Comparison of ENCODE assay signal across 8 mouse cellular contexts in the genomic region with DNA sequence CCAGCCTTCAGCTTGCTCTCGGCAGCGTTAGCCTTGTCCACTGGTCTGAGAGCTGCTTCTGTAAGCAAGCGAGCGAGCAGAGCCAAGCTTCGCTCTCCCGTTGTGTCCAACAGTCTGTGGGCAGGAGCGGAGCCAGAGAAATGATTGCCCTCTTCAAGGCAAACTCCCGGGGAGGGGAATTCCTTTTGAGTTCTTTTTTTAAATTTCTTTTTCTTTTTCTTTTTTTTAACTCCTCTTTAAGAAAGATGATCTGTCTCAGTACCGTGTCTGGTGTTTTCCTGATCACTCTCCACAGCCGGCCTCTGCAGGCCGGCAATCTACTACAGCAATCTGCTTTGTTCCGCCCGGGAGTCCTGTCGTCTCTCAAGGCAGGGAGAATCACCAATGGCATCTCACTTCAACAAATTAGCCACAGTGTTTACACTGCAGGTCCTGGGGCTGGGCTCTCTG.
DNase-seq lines count a peak whose midpoint lies in the region; ATAC-seq lines count a peak whose summit lies in the region.

No protein-coding gene starts in this region.

- H3K4me3 ChIP-seq in liver, embryonic 15.5 days (replicated peaks), result no peak overlapping the region
- H3K4me3 ChIP-seq in stomach, embryonic 14.5 days (ENCODE audit: low read depth, low read length), result no peak overlapping the region

- DNase-seq in right cerebral cortex, postnatal 10 days (ENCODE audit: low spot score in 2 of 2), result peak; percentile 35 to 45
- DNase-seq in right cerebral cortex, postnatal 36 days (ENCODE audit: low spot score in 2 of 2), result no peak
- peak; percentile 79 for DNase-seq in embryo, embryonic 10.5 days (ENCODE audit: low spot score)
- peak; percentile 32 to 35 for DNase-seq in heart, postnatal 10 days
- no peak for DNase-seq in urinary bladder, postnatal 25 days (ENCODE audit: low spot score)
- DNase-seq in urinary bladder, postnatal 10 days (ENCODE audit: low spot score), result no peak

- no peaks in the 10 kb centered on the region for H3K4me1 ChIP-seq in liver, embryonic 15.5 days (replicated peaks)
- peaks cover 24% of the 10 kb centered on the region; the same call in 1 of the 2 replicates for H3K4me1 ChIP-seq in stomach, embryonic 14.5 days (ENCODE audit: control insufficient read depth, insufficient read depth, low read length)

- no peak for ATAC-seq in liver, embryonic 15.5 days (ENCODE audit: insufficient read depth)
- ATAC-seq in stomach, embryonic 14.5 days (ENCODE audit: insufficient number of reproducible peaks, insufficient read depth, low FRiP score, low read depth), result peak; percentile 72; the same call in 1 of the 2 replicates

- H3K4me2 ChIP-seq in liver, embryonic 15.5 days, result 0 out of 2 replicates have a peak overlapping the region, but pooled peaks have one; percentile 1
- H3K4me2 ChIP-seq in stomach, embryonic 14.5 days (replicated peaks; ENCODE audit: low read depth, low read length), result peak overlapping the region; percentile 35

- WGBS in liver, embryonic 15.5 days (ENCODE audit: insufficient replicate concordance), result 28% methylated on average over 14 of the region's 14 CpGs
- WGBS in stomach, embryonic 14.5 days, result 5% methylated on average over 14 of the region's 14 CpGs

- H3K27ac ChIP-seq in liver, embryonic 15.5 days (replicated peaks), result no peak overlapping the region
- H3K27ac ChIP-seq in stomach, embryonic 14.5 days (ENCODE audit: low read length), result peak overlapping the region; percentile 84

- intact Hi-C loops in heart, postnatal 10 days (cut with DNase I), result loop anchor here (2.0 kb wide), 1 partner anchor 14 kb away; no protein-coding TSS in a partner anchor

- no peak overlapping the region for H3K9ac ChIP-seq in liver, embryonic 15.5 days
- no peak overlapping the region for H3K9ac ChIP-seq in stomach, embryonic 14.5 days (replicated peaks; ENCODE audit: low read depth, low read length)

- H3K27me3 ChIP-seq in liver, embryonic 15.5 days, result no peaks in the 10 kb centered on the region
- H3K27me3 ChIP-seq in stomach, embryonic 14.5 days (ENCODE audit: control insufficient read depth, insufficient read depth, low read length), result no peaks in the 10 kb centered on the region

- no peaks in the 10 kb centered on the region for H3K9me3 ChIP-seq in liver, embryonic 15.5 days (replicated peaks)
- H3K9me3 ChIP-seq in stomach, embryonic 14.5 days (ENCODE audit: control insufficient read depth, low read depth, low read length), result peaks cover 6% of the 10 kb centered on the region; the same call in 1 of the 2 replicates

- H3K36me3 ChIP-seq in liver, embryonic 15.5 days (replicated peaks), result no peaks in the 10 kb centered on the region
- no peaks in the 10 kb centered on the region for H3K36me3 ChIP-seq in stomach, embryonic 14.5 days (ENCODE audit: control insufficient read depth, insufficient read depth, low read length)

Comparison
In these comparisons a context has a peak if more than half of its experiments do, and no peak if none do; other contexts are left out.
1. DNase-seq: peak in right cerebral cortex, postnatal 10 days (2 of 2), embryo, embryonic 10.5 days (single experiment) and heart, postnatal 10 days (2 of 2); none in right cerebral cortex, postnatal 36 days (0 of 2), urinary bladder, postnatal 25 days (single experiment) and urinary bladder, postnatal 10 days (single experiment).